Mouse (Mus musculus) stomach, embryonic 15.5 days (tissue): ENCODE data around the gene Zfp663. TPM values are rescaled to one million over a fixed set of nuclear protein-coding genes. Genes with fewer than 3 reads are reported as not detected.

Experiments
- ATAC-seq: fragments of 200-750 bp; cut with Nextera tagmentation; 2 replicates; pipeline ENCODE4 v1.8.0; 2017; ENCODE audit warnings: low read depth, moderate number of reproducible peaks, moderate TSS enrichment; ENCODE audit not compliant: insufficient read depth, low FRiP score
- H3K27ac ChIP-seq: fragments of 300-500 bp; sonication (generic); 2 replicates; pipeline ENCODE4 v1.5.1; 2015; ENCODE audit warnings: mild to moderate bottlenecking, inconsistent platforms
- H3K27me3 ChIP-seq: fragments of 300-500 bp; sonication (generic); replicated peaks from 2 replicates; pipeline ENCODE4 v1.6.1; 2015; ENCODE audit warnings: inconsistent platforms
- H3K36me3 ChIP-seq: fragments of 300-500 bp; sonication (generic); 2 replicates; pipeline ENCODE4 v1.6.1; 2015; ENCODE audit warnings: inconsistent platforms
- H3K4me1 ChIP-seq: fragments of 300-500 bp; sonication (generic); 2 replicates; pipeline ENCODE4 v1.6.1; 2015; ENCODE audit warnings: inconsistent platforms
- H3K4me2 ChIP-seq: fragments of 300-500 bp; sonication (generic); 2 replicates; pipeline ENCODE4 v1.6.1; 2015; ENCODE audit warnings: mild to moderate bottlenecking, inconsistent platforms
- H3K4me3 ChIP-seq: fragments of 300-500 bp; sonication (generic); replicated peaks from 2 replicates; pipeline ENCODE4 v1.5.1; 2015; ENCODE audit warnings: inconsistent platforms
- H3K9ac ChIP-seq: fragments of 300-500 bp; sonication (generic); 2 replicates; pipeline ENCODE4 v1.6.1; 2015; ENCODE audit warnings: inconsistent platforms
- H3K9me3 ChIP-seq: fragments of 300-500 bp; sonication (generic); 2 replicates; pipeline ENCODE4 v1.6.1; 2016; ENCODE audit warnings: inconsistent platforms
- WGBS: fragments of 180-500 bp; shearing (Covaris S2); methylation state at CpG from one replicate; pipeline ENCODE4 v1.1.7; 2015; 5-methylcytosine and 5-hydroxymethylcytosine counted together
- polyA plus RNA-seq: library from polyadenylated mRNA; unstranded; fragments of >200 nt; fragmentation: Nextera tagmentation; extraction: Ambion mirVana; gene quantifications from 2 replicates; pipeline ENCODE4 v1.2.1, GENCODE M21; 2015

Zfp663 gene
- polyA plus RNA-seq, 1 experiment from 2014 or later: 0.64 TPM

GRCm38 (mm10) chr2:165396831-165397501, 28.4 kb upstream of the Zfp663 start:
- Histone ChIP-seq H3K36me3 (no peaks in the 10 kb centered on the region), H3K4me2 (no peak overlapping the region), H3K4me3 (no peak overlapping the region), H3K9ac (no peak overlapping the region), H3K4me1 (peaks cover 11% of the 10 kb centered on the region), H3K27ac (no peak overlapping the region), H3K9me3 (no peaks in the 10 kb centered on the region), H3K27me3 (no peaks in the 10 kb centered on the region)
- WGBS: 38% methylated on average over 20 of the region's 20 CpGs
- ATAC-seq: no peak

- no peak overlapping the region for H3K4me2 ChIP-seq
- no peak overlapping the region for H3K9ac ChIP-seq
- H3K4me3 ChIP-seq: no peak overlapping the region
- 81% methylated on average over 4 of the region's 4 CpGs for WGBS
- no peak overlapping the region for H3K27ac ChIP-seq
- peaks cover 2% of the 10 kb centered on the region; the same call in 1 of the 2 replicates for H3K4me1 ChIP-seq
- ATAC-seq: no peak
- H3K27me3 ChIP-seq: no peaks in the 10 kb centered on the region
- no peaks in the 10 kb centered on the region for H3K9me3 ChIP-seq
- H3K36me3 ChIP-seq: no peaks in the 10 kb centered on the region
Observed at GRCm38 (mm10) chr2:165392156-165392555, 23.6 kb upstream of the Zfp663 start.

- no peak overlapping the region for H3K9ac ChIP-seq
- H3K27ac ChIP-seq: no peak overlapping the region
- 14% methylated on average over 8 of the region's 8 CpGs for WGBS
- no peak overlapping the region for H3K4me2 ChIP-seq
- peaks cover 5% of the 10 kb centered on the region for H3K4me1 ChIP-seq
- no peak for ATAC-seq
- no peak overlapping the region for H3K4me3 ChIP-seq
- peaks cover 2% of the 10 kb centered on the region for H3K36me3 ChIP-seq
- H3K9me3 ChIP-seq: no peaks in the 10 kb centered on the region
- no peaks in the 10 kb centered on the region for H3K27me3 ChIP-seq
Observed at GRCm38 (mm10) chr2:165391561-165391960, 23.0 kb upstream of the Zfp663 start.

GRCm38 (mm10) chr2:165389299-165389952, 20.9 kb upstream of the Zfp663 start:
- H3K36me3 ChIP-seq: peaks cover 11% of the 10 kb centered on the region
- H3K4me2 ChIP-seq: no peak overlapping the region
- no peak for ATAC-seq
- no peaks in the 10 kb centered on the region for H3K9me3 ChIP-seq
- no peak overlapping the region for H3K4me3 ChIP-seq
- no peaks in the 10 kb centered on the region for H3K27me3 ChIP-seq
- no peak overlapping the region for H3K27ac ChIP-seq
- no peak overlapping the region for H3K9ac ChIP-seq
- 62% methylated on average over 6 of the region's 6 CpGs for whole genome bisulfite sequencing
- H3K4me1 ChIP-seq: peaks cover 5% of the 10 kb centered on the region

- Histone ChIP-seq H3K36me3 (peaks cover 23% of the 10 kb centered on the region), H3K27ac (peak within 1 kb of the TSS; percentile 81), H3K4me2 (peak within 1 kb of the TSS; percentile 64), H3K9ac (peak within 1 kb of the TSS; percentile 59), H3K4me3 (peak within 1 kb of the TSS; percentile 60), H3K4me1 (peaks cover 5% of the 10 kb centered on the region), H3K9me3 (no peaks in the 10 kb centered on the region), H3K27me3 (no peaks in the 10 kb centered on the region)
- ATAC-seq: peak; percentile 87
- 2% methylated on average over 40 of the region's 40 CpGs for WGBS
Observed at GRCm38 (mm10) chr2:165387844-165388495, 19.4 kb upstream of the Zfp663 start, which contains the start of gene Zfp334. TSS of gene Zfp334 (minus strand) at chr2:165388259.

GRCm38 (mm10) chr2:165387370-165387769, 18.8 kb upstream of the Zfp663 start:
- Histone ChIP-seq H3K27me3 (no peaks in the 10 kb centered on the region), H3K9ac (peak overlapping the region; percentile 59; the same call in 1 of the 2 replicates), H3K4me3 (peak overlapping the region; percentile 60), H3K4me2 (peak overlapping the region; percentile 64), H3K9me3 (no peaks in the 10 kb centered on the region), H3K27ac (peak overlapping the region; percentile 81; the same call in 1 of the 2 replicates), H3K4me1 (peaks cover 5% of the 10 kb centered on the region), H3K36me3 (peaks cover 29% of the 10 kb centered on the region)
- 8% methylated on average over 4 of the region's 4 CpGs for WGBS
- ATAC-seq: no peak

GRCm38 (mm10) chr2:165380050-165380449, 11.5 kb upstream of the Zfp663 start:
- H3K4me2 ChIP-seq: no peak overlapping the region
- 95% methylated on average over 25 of the region's 25 CpGs for WGBS
- H3K9me3 ChIP-seq: no peaks in the 10 kb centered on the region
- H3K4me3 ChIP-seq: no peak overlapping the region
- no peak overlapping the region for H3K9ac ChIP-seq
- H3K36me3 ChIP-seq: peaks cover 62% of the 10 kb centered on the region
- H3K4me1 ChIP-seq: no peaks in the 10 kb centered on the region
- H3K27me3 ChIP-seq: no peaks in the 10 kb centered on the region
- no peak for ATAC-seq
- no peak overlapping the region for H3K27ac ChIP-seq

- Histone ChIP-seq H3K4me1 (no peaks in the 10 kb centered on the region), H3K27ac (no peak overlapping the region), H3K4me3 (no peak overlapping the region), H3K4me2 (no peak overlapping the region), H3K9me3 (no peaks in the 10 kb centered on the region), H3K27me3 (no peaks in the 10 kb centered on the region), H3K36me3 (peaks cover 28% of the 10 kb centered on the region), H3K9ac (no peak overlapping the region)
- WGBS: 62% methylated on average over 4 of the region's 4 CpGs
- no peak for ATAC-seq
Observed at GRCm38 (mm10) chr2:165376001-165376400, 7.5 kb upstream of the Zfp663 start.

GRCm38 (mm10) chr2:165375478-165375877, 6.9 kb upstream of the Zfp663 start:
- Histone ChIP-seq H3K27ac (no peak overlapping the region), H3K36me3 (peaks cover 23% of the 10 kb centered on the region), H3K27me3 (no peaks in the 10 kb centered on the region), H3K4me1 (no peaks in the 10 kb centered on the region), H3K9ac (no peak overlapping the region), H3K4me3 (no peak overlapping the region), H3K4me2 (no peak overlapping the region), H3K9me3 (no peaks in the 10 kb centered on the region)
- WGBS: 86% methylated on average over 5 of the region's 5 CpGs
- ATAC-seq: no peak

GRCm38 (mm10) chr2:165371066-165371465, 2.5 kb upstream of the Zfp663 start:
- Histone ChIP-seq H3K27ac (no peak overlapping the region), H3K4me3 (no peak overlapping the region), H3K36me3 (no peaks in the 10 kb centered on the region), H3K9ac (no peak overlapping the region), H3K4me1 (peaks cover 18% of the 10 kb centered on the region), H3K9me3 (no peaks in the 10 kb centered on the region), H3K27me3 (peaks cover 11% of the 10 kb centered on the region), H3K4me2 (no peak overlapping the region)
- WGBS: 16% methylated on average over 3 of the region's 3 CpGs
- ATAC-seq: no peak

GRCm38 (mm10) chr2:165370348-165370747, 1.8 kb upstream of the Zfp663 start:
- Histone ChIP-seq H3K4me2 (no peak overlapping the region), H3K27me3 (peaks cover 11% of the 10 kb centered on the region), H3K27ac (no peak overlapping the region), H3K4me3 (no peak overlapping the region), H3K9ac (no peak overlapping the region), H3K4me1 (peaks cover 18% of the 10 kb centered on the region), H3K9me3 (no peaks in the 10 kb centered on the region), H3K36me3 (no peaks in the 10 kb centered on the region)
- no peak for ATAC-seq
- WGBS: 68% methylated on average over 3 of the region's 3 CpGs

- H3K4me1 ChIP-seq: peaks cover 21% of the 10 kb centered on the region
- peak overlapping the region; percentile 48 for H3K4me2 ChIP-seq
- no peak overlapping the region for H3K9ac ChIP-seq
- peak overlapping the region; percentile 16; the same call in 1 of the 2 replicates for H3K4me3 ChIP-seq
- peaks cover 16% of the 10 kb centered on the region for H3K27me3 ChIP-seq
- ATAC-seq: no peak
- no peaks in the 10 kb centered on the region for H3K9me3 ChIP-seq
- no peaks in the 10 kb centered on the region for H3K36me3 ChIP-seq
- H3K27ac ChIP-seq: no peak overlapping the region
- WGBS: 3% methylated on average over 13 of the region's 13 CpGs
Observed at GRCm38 (mm10) chr2:165367868-165368439, 575 bp downstream of the Zfp663 start.
